Mouse (Mus musculus): ENCODE measurements at regions not wholly inside any gene's neighbourhood (a gene's known extent, or its start where the extent isn't known, plus 50 kb on each side); places are given as distances from the start of the nearest gene placed in this dataset.

- no peak overlapping the region for H3K9ac ChIP-seq (replicated peaks; ENCODE audit: low read length, poor library complexity, severe bottlenecking)
- H3K9me3 ChIP-seq (ENCODE audit: low read length) = no peaks in the 10 kb centered on the region
- 88% methylated on average over 2 of the region's 2 CpGs for WGBS
- no peaks in the 10 kb centered on the region for H3K4me1 ChIP-seq (ENCODE audit: insufficient read depth, low read length)
- H3K4me2 ChIP-seq (ENCODE audit: low read depth, low read length, poor library complexity, severe bottlenecking) = no peak overlapping the region
- no peaks in the 10 kb centered on the region for H3K27me3 ChIP-seq (ENCODE audit: insufficient read depth, low read length)
- no peak overlapping the region for H3K4me3 ChIP-seq (ENCODE audit: low read depth, low read length)
- DNase-seq (ENCODE audit: low spot score) = no peak
- no peaks in the 10 kb centered on the region for H3K36me3 ChIP-seq (ENCODE audit: insufficient read depth, low read length)
- H3K27ac ChIP-seq (ENCODE audit: low read depth, low read length) = no peak overlapping the region
- TF ChIP-seq CTCF (IDR thresholded peaks at IDR 0.05) = no peak
- no peak for ATAC-seq (ENCODE audit: low FRiP score)
Measured at GRCm38 (mm10) chr2:148596966-148597365, 75.4 kb upstream of the Nxt1 start.

GRCm38 (mm10) chr2:148585721-148586335 is 86.6 kb upstream of the Nxt1 start:
- no peak for TF ChIP-seq CTCF (IDR thresholded peaks at IDR 0.05)
- Histone ChIP-seq H3K9me3 (ENCODE audit: low read length) (no peaks in the 10 kb centered on the region), H3K4me1 (ENCODE audit: insufficient read depth, low read length) (no peaks in the 10 kb centered on the region), H3K9ac (replicated peaks; ENCODE audit: low read length, poor library complexity, severe bottlenecking) (no peak overlapping the region), H3K4me3 (ENCODE audit: low read depth, low read length) (no peak overlapping the region), H3K4me2 (ENCODE audit: low read depth, low read length, poor library complexity, severe bottlenecking) (no peak overlapping the region), H3K27ac (ENCODE audit: low read depth, low read length) (no peak overlapping the region), H3K36me3 (ENCODE audit: insufficient read depth, low read length) (no peaks in the 10 kb centered on the region), H3K27me3 (ENCODE audit: insufficient read depth, low read length) (no peaks in the 10 kb centered on the region)
- no peak for DNase-seq (ENCODE audit: low spot score)
- 92% methylated on average over 1 of the region's 1 CpGs for WGBS
- no peak for ATAC-seq (ENCODE audit: low FRiP score)

GRCm38 (mm10) chr2:148582208-148582607 is 90.2 kb upstream of the Nxt1 start:
- Histone ChIP-seq H3K27me3 (ENCODE audit: insufficient read depth, low read length) (no peaks in the 10 kb centered on the region), H3K9me3 (ENCODE audit: low read length) (no peaks in the 10 kb centered on the region), H3K27ac (ENCODE audit: low read depth, low read length) (no peak overlapping the region), H3K4me1 (ENCODE audit: insufficient read depth, low read length) (no peaks in the 10 kb centered on the region), H3K36me3 (ENCODE audit: insufficient read depth, low read length) (no peaks in the 10 kb centered on the region), H3K4me2 (ENCODE audit: low read depth, low read length, poor library complexity, severe bottlenecking) (no peak overlapping the region), H3K9ac (replicated peaks; ENCODE audit: low read length, poor library complexity, severe bottlenecking) (no peak overlapping the region), H3K4me3 (ENCODE audit: low read depth, low read length) (no peak overlapping the region)
- ATAC-seq (ENCODE audit: low FRiP score) (no peak), DNase-seq (ENCODE audit: low spot score) (no peak)
- 96% methylated on average over 1 of the region's 1 CpGs for WGBS
- TF ChIP-seq CTCF (IDR thresholded peaks at IDR 0.05) = no peak

- Histone ChIP-seq H3K9ac (replicated peaks; ENCODE audit: low read length, poor library complexity, severe bottlenecking) (no peak overlapping the region), H3K4me1 (ENCODE audit: insufficient read depth, low read length) (no peaks in the 10 kb centered on the region), H3K4me3 (ENCODE audit: low read depth, low read length) (no peak overlapping the region), H3K27ac (ENCODE audit: low read depth, low read length) (no peak overlapping the region), H3K4me2 (ENCODE audit: low read depth, low read length, poor library complexity, severe bottlenecking) (no peak overlapping the region), H3K36me3 (ENCODE audit: insufficient read depth, low read length) (no peaks in the 10 kb centered on the region), H3K9me3 (ENCODE audit: low read length) (no peaks in the 10 kb centered on the region), H3K27me3 (ENCODE audit: insufficient read depth, low read length) (no peaks in the 10 kb centered on the region)
- 86% methylated on average over 4 of the region's 4 CpGs for WGBS
- ATAC-seq (ENCODE audit: low FRiP score) (no peak), DNase-seq (ENCODE audit: low spot score) (no peak)
- no peak for TF ChIP-seq CTCF (IDR thresholded peaks at IDR 0.05)
Measured at GRCm38 (mm10) chr2:148581666-148582065, 90.7 kb upstream of the Nxt1 start.

- H3K4me3 ChIP-seq (ENCODE audit: low read depth, low read length) = no peak overlapping the region
- H3K36me3 ChIP-seq (ENCODE audit: insufficient read depth, low read length) = no peaks in the 10 kb centered on the region
- no peak overlapping the region for H3K4me2 ChIP-seq (ENCODE audit: low read depth, low read length, poor library complexity, severe bottlenecking)
- no peaks in the 10 kb centered on the region for H3K9me3 ChIP-seq (ENCODE audit: low read length)
- no peak overlapping the region for H3K27ac ChIP-seq (ENCODE audit: low read depth, low read length)
- no peaks in the 10 kb centered on the region for H3K27me3 ChIP-seq (ENCODE audit: insufficient read depth, low read length)
- peak; percentile 82 for ATAC-seq (ENCODE audit: low FRiP score)
- WGBS = 36% methylated on average over 7 of the region's 7 CpGs
- H3K9ac ChIP-seq (replicated peaks; ENCODE audit: low read length, poor library complexity, severe bottlenecking) = no peak overlapping the region
- peak; percentile 75 for DNase-seq (ENCODE audit: low spot score)
- no peaks in the 10 kb centered on the region; the same call in 1 of the 2 replicates for H3K4me1 ChIP-seq (ENCODE audit: insufficient read depth, low read length)
- TF ChIP-seq CTCF (IDR thresholded peaks at IDR 0.05) = peak; percentile 89
Measured at GRCm38 (mm10) chr2:148580286-148580966, 92.0 kb upstream of the Nxt1 start.

- no peak for TF ChIP-seq CTCF (IDR thresholded peaks at IDR 0.05)
- WGBS = 20% methylated on average over 2 of the region's 2 CpGs
Measured at GRCm38 (mm10) chr2:148579564-148579963, 92.8 kb upstream of the Nxt1 start.

More at GRCm38 (mm10) chr2:148579564-148579963, 92.8 kb upstream of the Nxt1 start:
- Histone ChIP-seq H3K4me3 (ENCODE audit: low read depth, low read length) (no peak overlapping the region), H3K27ac (ENCODE audit: low read depth, low read length) (no peak overlapping the region), H3K36me3 (ENCODE audit: insufficient read depth, low read length) (no peaks in the 10 kb centered on the region), H3K9me3 (ENCODE audit: low read length) (no peaks in the 10 kb centered on the region), H3K4me2 (ENCODE audit: low read depth, low read length, poor library complexity, severe bottlenecking) (no peak overlapping the region), H3K4me1 (ENCODE audit: insufficient read depth, low read length) (no peaks in the 10 kb centered on the region; the same call in 1 of the 2 replicates), H3K27me3 (ENCODE audit: insufficient read depth, low read length) (no peaks in the 10 kb centered on the region), H3K9ac (replicated peaks; ENCODE audit: low read length, poor library complexity, severe bottlenecking) (no peak overlapping the region)
- DNase-seq (ENCODE audit: low spot score) (no peak), ATAC-seq (ENCODE audit: low FRiP score) (no peak)
